ENCODE assay signal across 9 mouse cellular contexts in genomic region chr7:133555786-133556492, GRCm38 (mm10). TPM values are rescaled to one million over a fixed set of nuclear protein-coding genes. Genes with fewer than 3 reads are reported as not detected.
DNase-seq lines count a peak whose midpoint lies in the region; ATAC-seq and TF ChIP-seq lines count a peak whose summit lies in the region.
"Had no signal": no experiment of that assay in that cellular context is flagged by ENCODE, and none has a peak within 500 bp of the region (broad histone marks: within the 10 kb centered on the region; RNA-seq: fewer than 3 reads in every experiment).

No protein-coding gene starts in this region.

- intact Hi-C loops in heart, adult 2 months (cut with DNase I), result no loop called here
- intact Hi-C loops in heart, postnatal 25 days (cut with DNase I), result loop anchor here (10.0 kb wide), 1 partner anchor 521 kb away; no protein-coding TSS in a partner anchor

- H3K9ac ChIP-seq in heart, adult 2 months (ENCODE audit: low read depth, low read length), result no peak overlapping the region
- H3K9ac ChIP-seq in midbrain, embryonic 14.5 days (replicated peaks; ENCODE audit: low read length), result no peak overlapping the region
- no peak overlapping the region for H3K9ac ChIP-seq in midbrain, embryonic 13.5 days (replicated peaks)

- no peaks in the 10 kb centered on the region for H3K9me3 ChIP-seq in midbrain, embryonic 14.5 days (ENCODE audit: control insufficient read depth, low read length)
- H3K9me3 ChIP-seq in midbrain, embryonic 13.5 days, result no peaks in the 10 kb centered on the region

- no peaks in the 10 kb centered on the region for H3K79me2 ChIP-seq in heart, adult 2 months (replicated peaks; ENCODE audit: control insufficient read depth, insufficient read depth, low read length)

- no peaks in the 10 kb centered on the region for H3K4me1 ChIP-seq in heart, adult 2 months (ENCODE audit: control insufficient read depth, insufficient read depth, low read length)
- H3K4me1 ChIP-seq in midbrain, embryonic 14.5 days (ENCODE audit: control insufficient read depth, insufficient read depth, low read length), result no peaks in the 10 kb centered on the region
- H3K4me1 ChIP-seq in midbrain, embryonic 13.5 days (replicated peaks), result no peaks in the 10 kb centered on the region

- TF ChIP-seq CTCF in heart, adult 2 months (IDR thresholded peaks at IDR 0.05), result peak; percentile 51

- no peak for DNase-seq in heart, adult 2 months
- DNase-seq in heart, postnatal 25 days (ENCODE audit: low spot score), result no peak
- DNase-seq in midbrain, embryonic 14.5 days, result peak; percentile 52
- DNase-seq in embryo, embryonic 9.5 days (ENCODE audit: extremely low spot score), result peak; percentile 54
- DNase-seq in retina, postnatal 1 day, result peak; percentile 50
- no peak for DNase-seq in left cerebral cortex, adult 9 months (ENCODE audit: low spot score in 2 of 2)

- TF ChIP-seq POLR2A in heart, adult 2 months (IDR thresholded peaks at IDR 0.05; ENCODE audit: insufficient read depth, low read depth, low read length), result no peak

- no peak overlapping the region for H3K27ac ChIP-seq in heart, adult 2 months
- H3K27ac ChIP-seq in midbrain, embryonic 14.5 days (replicated peaks; ENCODE audit: low read depth, low read length), result no peak overlapping the region
- no peak overlapping the region for H3K27ac ChIP-seq in midbrain, embryonic 13.5 days

- no peak overlapping the region for H3K4me3 ChIP-seq in heart, adult 2 months
- no peak overlapping the region for H3K4me3 ChIP-seq in midbrain, embryonic 14.5 days (replicated peaks; ENCODE audit: low read depth, low read length)
- no peak overlapping the region for H3K4me3 ChIP-seq in midbrain, embryonic 13.5 days (replicated peaks)

- 66% methylated on average over 8 of the region's 8 CpGs for WGBS in heart, adult 2 months
- WGBS in midbrain, embryonic 14.5 days, result 76% methylated on average over 8 of the region's 8 CpGs
- WGBS in midbrain, embryonic 13.5 days, result 78% methylated on average over 8 of the region's 8 CpGs

- no peaks in the 10 kb centered on the region for H3K27me3 ChIP-seq in heart, adult 2 months (ENCODE audit: control insufficient read depth, insufficient read depth, low read length)
- no peaks in the 10 kb centered on the region for H3K27me3 ChIP-seq in midbrain, embryonic 14.5 days (ENCODE audit: control insufficient read depth, insufficient read depth, low read length)
- H3K27me3 ChIP-seq in midbrain, embryonic 13.5 days, result no peaks in the 10 kb centered on the region

- no peak overlapping the region for H3K4me2 ChIP-seq in midbrain, embryonic 14.5 days (ENCODE audit: low read length)
- no peak overlapping the region for H3K4me2 ChIP-seq in midbrain, embryonic 13.5 days (replicated peaks)

- H3K36me3 ChIP-seq in heart, adult 2 months (ENCODE audit: control insufficient read depth, insufficient read depth, low read length), result no peaks in the 10 kb centered on the region
- no peaks in the 10 kb centered on the region for H3K36me3 ChIP-seq in midbrain, embryonic 14.5 days (ENCODE audit: control insufficient read depth, insufficient read depth, low read length)
- no peaks in the 10 kb centered on the region for H3K36me3 ChIP-seq in midbrain, embryonic 13.5 days

- no peak for ATAC-seq in midbrain, embryonic 14.5 days (ENCODE audit: low FRiP score, low TSS enrichment)
- no peak for ATAC-seq in midbrain, embryonic 13.5 days
- ATAC-seq in inflammation-experienced regulatory T-cells, adult 6 months, result no peak

- TF ChIP-seq EP300 in heart, adult 2 months (IDR thresholded peaks at IDR 0.05; ENCODE audit: insufficient read depth, low read depth, low read length), result no peak

RNA-seq across cellular contexts. Expression of gene Tex36, which starts 46.0 kb away (rescaled TPM):
- total RNA-seq in heart, adult 2 months (2021), result not detected
- polyA plus RNA-seq in heart, adult 2 months (2012; rRNA removed), result not detected in 2 replicates
- total RNA-seq in heart, postnatal 25 days (2021), result not detected
- polyA plus RNA-seq in midbrain, embryonic 14.5 days (2014; fragmentation: Nextera tagmentation; extraction: Ambion mirVana), result not detected in 2 replicates
- polyA plus RNA-seq in midbrain, embryonic 13.5 days (2015; fragmentation: Nextera tagmentation; extraction: Ambion mirVana), result 0.16 TPM in 1 of 2 replicates, not detected in the other
- not detected for polyA plus RNA-seq in inflammation-experienced regulatory T-cells, adult 6 months (2017; shearing (Covaris generic))
- total RNA-seq: layer of hippocampus, postnatal 25 days had no signal

Comparison
In these comparisons a context has a peak if more than half of its experiments do, and no peak if none do; other contexts are left out.
1. DNase-seq: peak in midbrain, embryonic 14.5 days (single experiment), embryo, embryonic 9.5 days (single experiment) and retina, postnatal 1 day (single experiment); none in heart, adult 2 months (0 of 2), heart, postnatal 25 days (single experiment) and left cerebral cortex, adult 9 months (0 of 2).